Mouse (Mus musculus): ENCODE data around the gene Dock4. TPM values are rescaled to one million over a fixed set of nuclear protein-coding genes. Genes with fewer than 3 reads are reported as not detected.

Gene Dock4
- total and polyA plus RNA-seq, 3 experiments, result 4.3 to 13.6 (median 11.2) TPM

- no peak overlapping the region for H3K27ac ChIP-seq
- peaks cover 10% of the 10 kb centered on the region for H3K4me1 ChIP-seq (ENCODE audit: control insufficient read depth, insufficient read depth, low read length)
- DNase-seq, result no peak
- peaks cover 3% of the 10 kb centered on the region for H3K79me2 ChIP-seq (replicated peaks; ENCODE audit: control insufficient read depth, insufficient read depth, low read length)
- H3K4me3 ChIP-seq, result no peak overlapping the region
- no peaks in the 10 kb centered on the region for H3K27me3 ChIP-seq (ENCODE audit: control insufficient read depth, insufficient read depth, low read length)
- peaks cover 2% of the 10 kb centered on the region for H3K36me3 ChIP-seq (ENCODE audit: control insufficient read depth, insufficient read depth, low read length)
- TF ChIP-seq CTCF (IDR thresholded peaks at IDR 0.05), result no peak
- WGBS, result 51% methylated on average over 7 of the region's 7 CpGs
- intact Hi-C loops (cut with DNase I), result no loop called here
- H3K9ac ChIP-seq (ENCODE audit: low read depth, low read length), result no peak overlapping the region
These were observed 139.0 kb downstream of the Dock4 start for GRCm38 (mm10) chr12:40584526-40585289.

- Histone ChIP-seq H3K9ac (ENCODE audit: low read depth, low read length) (no peak overlapping the region), H3K27ac (no peak overlapping the region), H3K4me3 (no peak overlapping the region), H3K36me3 (ENCODE audit: control insufficient read depth, insufficient read depth, low read length) (peaks cover 2% of the 10 kb centered on the region), H3K27me3 (ENCODE audit: control insufficient read depth, insufficient read depth, low read length) (no peaks in the 10 kb centered on the region), H3K79me2 (replicated peaks; ENCODE audit: control insufficient read depth, insufficient read depth, low read length) (peaks cover 5% of the 10 kb centered on the region), H3K4me1 (ENCODE audit: control insufficient read depth, insufficient read depth, low read length) (peaks cover 7% of the 10 kb centered on the region)
- DNase-seq, result no peak
- intact Hi-C loops (cut with DNase I), result no loop called here
- WGBS, result 73% methylated on average over 4 of the region's 4 CpGs
- TF ChIP-seq POLR2A (IDR thresholded peaks at IDR 0.05; ENCODE audit: insufficient read depth, low read depth, low read length) (no peak), EP300 (IDR thresholded peaks at IDR 0.05; ENCODE audit: insufficient read depth, low read depth, low read length) (no peak), CTCF (IDR thresholded peaks at IDR 0.05) (no peak)
These were observed 139.8 kb downstream of the Dock4 start for GRCm38 (mm10) chr12:40585456-40586141.

- Histone ChIP-seq H3K4me1 (ENCODE audit: control insufficient read depth, insufficient read depth, low read length) (no peaks in the 10 kb centered on the region; the same call in 1 of the 2 replicates), H3K27me3 (ENCODE audit: control insufficient read depth, insufficient read depth, low read length) (no peaks in the 10 kb centered on the region), H3K36me3 (ENCODE audit: control insufficient read depth, insufficient read depth, low read length) (no peaks in the 10 kb centered on the region), H3K4me3 (no peak overlapping the region), H3K9ac (ENCODE audit: low read depth, low read length) (no peak overlapping the region), H3K27ac (no peak overlapping the region), H3K79me2 (replicated peaks; ENCODE audit: control insufficient read depth, insufficient read depth, low read length) (peaks cover 1% of the 10 kb centered on the region; the same call in 1 of the 2 replicates)
- intact Hi-C loops (cut with DNase I), result no loop called here
- 72% methylated on average over 4 of the region's 4 CpGs for WGBS
- TF ChIP-seq EP300 (IDR thresholded peaks at IDR 0.05; ENCODE audit: insufficient read depth, low read depth, low read length) (no peak), CTCF (IDR thresholded peaks at IDR 0.05) (no peak), POLR2A (IDR thresholded peaks at IDR 0.05; ENCODE audit: insufficient read depth, low read depth, low read length) (no peak)
- DNase-seq, result no peak
These were observed 148.4 kb downstream of the Dock4 start for GRCm38 (mm10) chr12:40594161-40594560.

GRCm38 (mm10) chr12:40595440-40595839, 149.7 kb downstream of the Dock4 start:
- H3K4me3 ChIP-seq, result no peak overlapping the region
- H3K9ac ChIP-seq (ENCODE audit: low read depth, low read length), result no peak overlapping the region
- H3K79me2 ChIP-seq (replicated peaks; ENCODE audit: control insufficient read depth, insufficient read depth, low read length), result no peaks in the 10 kb centered on the region
- H3K36me3 ChIP-seq (ENCODE audit: control insufficient read depth, insufficient read depth, low read length), result no peaks in the 10 kb centered on the region
- DNase-seq, result no peak
- TF ChIP-seq CTCF (IDR thresholded peaks at IDR 0.05) (no peak), POLR2A (IDR thresholded peaks at IDR 0.05; ENCODE audit: insufficient read depth, low read depth, low read length) (no peak), EP300 (IDR thresholded peaks at IDR 0.05; ENCODE audit: insufficient read depth, low read depth, low read length) (no peak)
- 85% methylated on average over 6 of the region's 6 CpGs for WGBS
- no peak overlapping the region for H3K27ac ChIP-seq
- no peaks in the 10 kb centered on the region for H3K27me3 ChIP-seq (ENCODE audit: control insufficient read depth, insufficient read depth, low read length)
- intact Hi-C loops (cut with DNase I), result no loop called here
- H3K4me1 ChIP-seq (ENCODE audit: control insufficient read depth, insufficient read depth, low read length), result no peaks in the 10 kb centered on the region

- H3K36me3 ChIP-seq (ENCODE audit: control insufficient read depth, insufficient read depth, low read length), result no peaks in the 10 kb centered on the region
- H3K27ac ChIP-seq, result no peak overlapping the region
- intact Hi-C loops (cut with DNase I), result no loop called here
- TF ChIP-seq POLR2A (IDR thresholded peaks at IDR 0.05; ENCODE audit: insufficient read depth, low read depth, low read length) (no peak), CTCF (IDR thresholded peaks at IDR 0.05) (no peak), EP300 (IDR thresholded peaks at IDR 0.05; ENCODE audit: insufficient read depth, low read depth, low read length) (no peak)
- H3K4me1 ChIP-seq (ENCODE audit: control insufficient read depth, insufficient read depth, low read length), result no peaks in the 10 kb centered on the region
- no peak overlapping the region for H3K9ac ChIP-seq (ENCODE audit: low read depth, low read length)
- H3K4me3 ChIP-seq, result no peak overlapping the region
- no peak for DNase-seq
- WGBS, result 67% methylated on average over 7 of the region's 7 CpGs
- H3K27me3 ChIP-seq (ENCODE audit: control insufficient read depth, insufficient read depth, low read length), result no peaks in the 10 kb centered on the region
- H3K79me2 ChIP-seq (replicated peaks; ENCODE audit: control insufficient read depth, insufficient read depth, low read length), result no peaks in the 10 kb centered on the region
These were observed 150.3 kb downstream of the Dock4 start for GRCm38 (mm10) chr12:40596020-40596419.

GRCm38 (mm10) chr12:40596441-40596840, 150.7 kb downstream of the Dock4 start:
- TF ChIP-seq POLR2A (IDR thresholded peaks at IDR 0.05; ENCODE audit: insufficient read depth, low read depth, low read length) (no peak), CTCF (IDR thresholded peaks at IDR 0.05) (no peak), EP300 (IDR thresholded peaks at IDR 0.05; ENCODE audit: insufficient read depth, low read depth, low read length) (no peak)
- no peaks in the 10 kb centered on the region for H3K4me1 ChIP-seq (ENCODE audit: control insufficient read depth, insufficient read depth, low read length)
- no peak for DNase-seq
- H3K27ac ChIP-seq, result no peak overlapping the region
- no peaks in the 10 kb centered on the region for H3K27me3 ChIP-seq (ENCODE audit: control insufficient read depth, insufficient read depth, low read length)
- no peak overlapping the region for H3K9ac ChIP-seq (ENCODE audit: low read depth, low read length)
- intact Hi-C loops (cut with DNase I), result no loop called here
- H3K36me3 ChIP-seq (ENCODE audit: control insufficient read depth, insufficient read depth, low read length), result no peaks in the 10 kb centered on the region
- 72% methylated on average over 6 of the region's 6 CpGs for WGBS
- no peaks in the 10 kb centered on the region for H3K79me2 ChIP-seq (replicated peaks; ENCODE audit: control insufficient read depth, insufficient read depth, low read length)
- H3K4me3 ChIP-seq, result no peak overlapping the region
